Mouse (Mus musculus): ENCODE results near the gene Ccnt2. TPM values are rescaled to one million over a fixed set of nuclear protein-coding genes. Genes with fewer than 3 reads are reported as not detected.
A peak's percentile ranks its signal among the peaks of the same experiment; 100 is the strongest.
"Not testable (repeated sequence)": the region's sequence is repeated elsewhere in the genome, so short reads cannot be mapped to it uniquely, and the experiment has no call there.

Gene Ccnt2
- polyA plus RNA-seq, 1 experiment from 2014 or later = 127 TPM

GRCm38 (mm10) chr1:127757164-127757545, 16.8 kb upstream of the Ccnt2 start:
- H3K4me3 ChIP-seq (replicated peaks; ENCODE audit: low read length); H3K27ac ChIP-seq (ENCODE audit: low read length); H3K4me2 ChIP-seq (ENCODE audit: low read length); H3K36me3 ChIP-seq (ENCODE audit: control insufficient read depth, insufficient read depth); H3K9me3 ChIP-seq (ENCODE audit: control insufficient read depth, low read length); H3K9ac ChIP-seq (replicated peaks; ENCODE audit: low read depth, low read length); H3K27me3 ChIP-seq (replicated peaks; ENCODE audit: control insufficient read depth, insufficient read depth, low read length); H3K4me1 ChIP-seq (replicated peaks; ENCODE audit: control insufficient read depth, insufficient read depth, low read length); ATAC-seq: not testable (repeated sequence)
- WGBS = 96% methylated on average over 3 of the region's 3 CpGs

- Histone ChIP-seq H3K4me1 (replicated peaks; ENCODE audit: control insufficient read depth, insufficient read depth, low read length) (no peaks in the 10 kb centered on the region), H3K27ac (ENCODE audit: low read length) (no peak overlapping the region), H3K9me3 (ENCODE audit: control insufficient read depth, low read length) (no peaks in the 10 kb centered on the region), H3K27me3 (replicated peaks; ENCODE audit: control insufficient read depth, insufficient read depth, low read length) (no peaks in the 10 kb centered on the region), H3K9ac (replicated peaks; ENCODE audit: low read depth, low read length) (no peak overlapping the region), H3K4me2 (ENCODE audit: low read length) (no peak overlapping the region), H3K36me3 (ENCODE audit: control insufficient read depth, insufficient read depth) (no peaks in the 10 kb centered on the region), H3K4me3 (replicated peaks; ENCODE audit: low read length) (no peak overlapping the region)
- ATAC-seq = no peak
- WGBS = 71% methylated on average over 2 of the region's 2 CpGs
These were observed 8.5 kb upstream of the Ccnt2 start for GRCm38 (mm10) chr1:127765468-127765867.

- 88% methylated on average over 2 of the region's 2 CpGs for WGBS
- H3K4me1 ChIP-seq (replicated peaks; ENCODE audit: control insufficient read depth, insufficient read depth, low read length) = no peaks in the 10 kb centered on the region
- no peaks in the 10 kb centered on the region for H3K9me3 ChIP-seq (ENCODE audit: control insufficient read depth, low read length)
- H3K27ac ChIP-seq (ENCODE audit: low read length) = no peak overlapping the region
- no peaks in the 10 kb centered on the region for H3K36me3 ChIP-seq (ENCODE audit: control insufficient read depth, insufficient read depth)
- ATAC-seq = no peak
- H3K4me2 ChIP-seq (ENCODE audit: low read length) = no peak overlapping the region
- H3K27me3 ChIP-seq (replicated peaks; ENCODE audit: control insufficient read depth, insufficient read depth, low read length) = no peaks in the 10 kb centered on the region
- H3K4me3 ChIP-seq (replicated peaks; ENCODE audit: low read length) = no peak overlapping the region
- no peak overlapping the region for H3K9ac ChIP-seq (replicated peaks; ENCODE audit: low read depth, low read length)
These were observed 7.2 kb upstream of the Ccnt2 start for GRCm38 (mm10) chr1:127766741-127767140.

GRCm38 (mm10) chr1:127773198-127773802, 664 bp upstream of the Ccnt2 start:
- peak overlapping the region; percentile 59 for H3K4me2 ChIP-seq (ENCODE audit: low read length)
- H3K27me3 ChIP-seq (replicated peaks; ENCODE audit: control insufficient read depth, insufficient read depth, low read length) = no peaks in the 10 kb centered on the region
- peaks cover 12% of the 10 kb centered on the region for H3K4me1 ChIP-seq (replicated peaks; ENCODE audit: control insufficient read depth, insufficient read depth, low read length)
- H3K27ac ChIP-seq (ENCODE audit: low read length) = peak overlapping the region; percentile 78
- H3K9me3 ChIP-seq (ENCODE audit: control insufficient read depth, low read length) = no peaks in the 10 kb centered on the region
- peak; percentile 37 for ATAC-seq
- H3K36me3 ChIP-seq (ENCODE audit: control insufficient read depth, insufficient read depth) = no peaks in the 10 kb centered on the region
- peak overlapping the region; percentile 57 for H3K4me3 ChIP-seq (replicated peaks; ENCODE audit: low read length)
- H3K9ac ChIP-seq (replicated peaks; ENCODE audit: low read depth, low read length) = peak overlapping the region; percentile 63
- WGBS = 2% methylated on average over 14 of the region's 14 CpGs

- H3K4me1 ChIP-seq (replicated peaks; ENCODE audit: control insufficient read depth, insufficient read depth, low read length) = peaks cover 16% of the 10 kb centered on the region
- peak overlapping the region; percentile 62 for H3K4me2 ChIP-seq (ENCODE audit: low read length)
- no peaks in the 10 kb centered on the region for H3K36me3 ChIP-seq (ENCODE audit: control insufficient read depth, insufficient read depth)
- under 1% methylated on average over 31 of the region's 31 CpGs for WGBS
- peak overlapping the region; percentile 78 for H3K9ac ChIP-seq (replicated peaks; ENCODE audit: low read depth, low read length)
- ATAC-seq = peak; percentile 50
- H3K27me3 ChIP-seq (replicated peaks; ENCODE audit: control insufficient read depth, insufficient read depth, low read length) = no peaks in the 10 kb centered on the region
- peak overlapping the region; percentile 85 for H3K27ac ChIP-seq (ENCODE audit: low read length)
- peak overlapping the region; percentile 57 for H3K4me3 ChIP-seq (replicated peaks; ENCODE audit: low read length)
- no peaks in the 10 kb centered on the region for H3K9me3 ChIP-seq (ENCODE audit: control insufficient read depth, low read length)
These were observed 527 bp downstream of the Ccnt2 start for GRCm38 (mm10) chr1:127774501-127774880.

GRCm38 (mm10) chr1:127775206-127775720, 1.3 kb downstream of the Ccnt2 start:
- no peaks in the 10 kb centered on the region for H3K36me3 ChIP-seq (ENCODE audit: control insufficient read depth, insufficient read depth)
- H3K9me3 ChIP-seq (ENCODE audit: control insufficient read depth, low read length) = no peaks in the 10 kb centered on the region
- no peak overlapping the region for H3K27ac ChIP-seq (ENCODE audit: low read length)
- H3K4me3 ChIP-seq (replicated peaks; ENCODE audit: low read length) = peak overlapping the region; percentile 57
- peaks cover 19% of the 10 kb centered on the region for H3K4me1 ChIP-seq (replicated peaks; ENCODE audit: control insufficient read depth, insufficient read depth, low read length)
- peak overlapping the region; percentile 62 for H3K4me2 ChIP-seq (ENCODE audit: low read length)
- WGBS = 7% methylated on average over 10 of the region's 10 CpGs
- no peaks in the 10 kb centered on the region for H3K27me3 ChIP-seq (replicated peaks; ENCODE audit: control insufficient read depth, insufficient read depth, low read length)
- ATAC-seq = no peak
- peak overlapping the region; percentile 41; the same call in 1 of the 2 replicates for H3K9ac ChIP-seq (replicated peaks; ENCODE audit: low read depth, low read length)

GRCm38 (mm10) chr1:127776246-127776645, 2.3 kb downstream of the Ccnt2 start:
- H3K27me3 ChIP-seq (replicated peaks; ENCODE audit: control insufficient read depth, insufficient read depth, low read length) = no peaks in the 10 kb centered on the region
- ATAC-seq = no peak
- H3K4me1 ChIP-seq (replicated peaks; ENCODE audit: control insufficient read depth, insufficient read depth, low read length) = peaks cover 25% of the 10 kb centered on the region
- H3K9me3 ChIP-seq (ENCODE audit: control insufficient read depth, low read length) = no peaks in the 10 kb centered on the region
- no peak overlapping the region for H3K27ac ChIP-seq (ENCODE audit: low read length)
- no peak overlapping the region for H3K9ac ChIP-seq (replicated peaks; ENCODE audit: low read depth, low read length)
- peak overlapping the region; percentile 36 for H3K4me2 ChIP-seq (ENCODE audit: low read length)
- no peak overlapping the region for H3K4me3 ChIP-seq (replicated peaks; ENCODE audit: low read length)
- WGBS = 77% methylated on average over 6 of the region's 6 CpGs
- H3K36me3 ChIP-seq (ENCODE audit: control insufficient read depth, insufficient read depth) = no peaks in the 10 kb centered on the region

GRCm38 (mm10) chr1:127778611-127779010, 4.6 kb downstream of the Ccnt2 start:
- H3K36me3 ChIP-seq (ENCODE audit: control insufficient read depth, insufficient read depth) = no peaks in the 10 kb centered on the region
- no peak overlapping the region for H3K4me2 ChIP-seq (ENCODE audit: low read length)
- H3K4me3 ChIP-seq (replicated peaks; ENCODE audit: low read length) = no peak overlapping the region
- WGBS = 90% methylated on average over 3 of the region's 3 CpGs
- H3K27ac ChIP-seq (ENCODE audit: low read length) = no peak overlapping the region
- no peak for ATAC-seq
- no peaks in the 10 kb centered on the region for H3K9me3 ChIP-seq (ENCODE audit: control insufficient read depth, low read length)
- H3K4me1 ChIP-seq (replicated peaks; ENCODE audit: control insufficient read depth, insufficient read depth, low read length) = peaks cover 28% of the 10 kb centered on the region
- H3K9ac ChIP-seq (replicated peaks; ENCODE audit: low read depth, low read length) = no peak overlapping the region
- no peaks in the 10 kb centered on the region for H3K27me3 ChIP-seq (replicated peaks; ENCODE audit: control insufficient read depth, insufficient read depth, low read length)

GRCm38 (mm10) chr1:127780142-127780541, 6.2 kb downstream of the Ccnt2 start:
- no peaks in the 10 kb centered on the region for H3K27me3 ChIP-seq (replicated peaks; ENCODE audit: control insufficient read depth, insufficient read depth, low read length)
- no peak overlapping the region for H3K4me3 ChIP-seq (replicated peaks; ENCODE audit: low read length)
- no peak overlapping the region for H3K9ac ChIP-seq (replicated peaks; ENCODE audit: low read depth, low read length)
- H3K9me3 ChIP-seq (ENCODE audit: control insufficient read depth, low read length) = no peaks in the 10 kb centered on the region
- H3K4me1 ChIP-seq (replicated peaks; ENCODE audit: control insufficient read depth, insufficient read depth, low read length) = peaks cover 32% of the 10 kb centered on the region
- H3K4me2 ChIP-seq (ENCODE audit: low read length) = no peak overlapping the region
- no peak for ATAC-seq
- no peak overlapping the region for H3K27ac ChIP-seq (ENCODE audit: low read length)
- H3K36me3 ChIP-seq (ENCODE audit: control insufficient read depth, insufficient read depth) = no peaks in the 10 kb centered on the region
- WGBS = 8% methylated on average over 3 of the region's 3 CpGs

GRCm38 (mm10) chr1:127780849-127781248, 6.9 kb downstream of the Ccnt2 start:
- Histone ChIP-seq H3K4me2 (ENCODE audit: low read length) (no peak overlapping the region), H3K4me1 (replicated peaks; ENCODE audit: control insufficient read depth, insufficient read depth, low read length) (peaks cover 29% of the 10 kb centered on the region), H3K9ac (replicated peaks; ENCODE audit: low read depth, low read length) (no peak overlapping the region), H3K9me3 (ENCODE audit: control insufficient read depth, low read length) (no peaks in the 10 kb centered on the region), H3K27me3 (replicated peaks; ENCODE audit: control insufficient read depth, insufficient read depth, low read length) (no peaks in the 10 kb centered on the region), H3K4me3 (replicated peaks; ENCODE audit: low read length) (no peak overlapping the region), H3K36me3 (ENCODE audit: control insufficient read depth, insufficient read depth) (no peaks in the 10 kb centered on the region), H3K27ac (ENCODE audit: low read length) (no peak overlapping the region)
- no peak for ATAC-seq
- WGBS = 71% methylated on average over 2 of the region's 2 CpGs

Measured in forebrain, embryonic 16.5 days (tissue).